Mouse (Mus musculus) brain, embryonic 14.5 days (tissue): ENCODE measurements around the gene Esrrg.

Source experiments
- CTCF ChIP-seq: fragments of 200-500 bp; IDR thresholded peaks from 2 replicates; pipeline ENCODE4 v1.5.1; 2012; ENCODE audit warnings: inconsistent platforms, mild to moderate bottlenecking, moderate library complexity, borderline replicate concordance; ENCODE audit not compliant: insufficient read depth, insufficient read length; ENCODE audit errors: extremely low read depth
- POLR2A ChIP-seq: fragments of 200-500 bp; IDR thresholded peaks from 2 replicates; pipeline ENCODE4 v1.6.1; 2012; ENCODE audit warnings: mild to moderate bottlenecking, inconsistent platforms, borderline replicate concordance; ENCODE audit not compliant: poor library complexity, insufficient read depth, insufficient read length, severe bottlenecking; ENCODE audit errors: extremely low read depth

- TF ChIP-seq CTCF: no peak
- TF ChIP-seq POLR2A: no peak
Observed at GRCm38 (mm10) chr1:187819406-187819805, 210.8 kb downstream of the Esrrg start.
